ENCODE assay signal across 10 mouse cellular contexts in the genomic region with DNA sequence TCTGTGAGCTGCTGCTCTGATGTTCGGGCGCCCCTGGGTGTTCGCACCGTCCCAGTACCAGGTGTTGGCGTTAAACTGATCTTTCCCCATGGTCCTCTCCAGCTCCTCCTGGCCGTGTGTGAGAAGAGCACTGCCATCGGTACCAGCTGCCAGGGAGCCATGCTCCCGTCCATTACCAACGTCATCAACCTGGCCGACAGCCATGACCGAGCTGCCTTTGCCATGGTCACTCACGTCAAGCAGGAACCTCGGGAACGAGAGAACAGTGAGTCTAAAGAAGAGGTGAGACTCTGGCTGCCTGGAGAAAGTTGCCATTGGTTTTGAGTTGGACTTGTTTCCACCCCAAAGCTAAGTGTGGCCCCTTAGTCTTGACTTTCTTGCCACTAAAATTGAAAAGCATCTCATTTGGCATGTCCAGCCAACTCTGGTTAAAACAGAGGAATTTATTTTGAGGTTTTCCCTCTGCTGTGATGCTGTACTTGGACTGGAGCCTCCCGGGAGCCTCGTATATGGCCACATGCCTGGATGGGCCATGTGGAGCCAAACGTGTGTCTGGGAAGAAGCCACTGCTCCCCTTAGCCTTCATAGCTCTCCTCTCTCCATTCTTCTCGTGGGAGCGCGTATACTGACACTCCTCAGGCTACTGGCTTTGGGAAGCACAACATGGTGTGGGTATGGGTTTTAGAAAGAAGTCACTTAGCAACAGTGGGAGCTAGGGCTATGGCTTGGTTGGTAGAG.
DNase-seq lines count a peak whose midpoint lies in the region; ATAC-seq and TF ChIP-seq lines count a peak whose summit lies in the region.
"Had no signal": no experiment of that assay in that cellular context is flagged by ENCODE, and none has a peak within 500 bp of the region (broad histone marks: within the 10 kb centered on the region; RNA-seq: fewer than 3 reads in every experiment).

No protein-coding gene starts in this region.

- H3K9ac ChIP-seq in neural tube, embryonic 15.5 days (replicated peaks): no peak overlapping the region
- H3K9ac ChIP-seq in midbrain, embryonic 16.5 days (ENCODE audit: low read depth, low read length): no peak overlapping the region
- H3K9ac ChIP-seq: liver, postnatal 0 days had no signal

- H3K9me3 ChIP-seq in neural tube, embryonic 15.5 days (replicated peaks): no peaks in the 10 kb centered on the region
- no peaks in the 10 kb centered on the region for H3K9me3 ChIP-seq in midbrain, embryonic 16.5 days (replicated peaks; ENCODE audit: control insufficient read depth, low read length, poor library complexity, severe bottlenecking)

- peaks cover 100% of the 10 kb centered on the region for H3K36me3 ChIP-seq in neural tube, embryonic 15.5 days
- H3K36me3 ChIP-seq in midbrain, embryonic 16.5 days (ENCODE audit: control insufficient read depth, insufficient read depth, low read length): peaks cover 87% of the 10 kb centered on the region

- peak overlapping the region; percentile 17; the same call in 1 of the 2 replicates for H3K27ac ChIP-seq in gastrocnemius, adult 2 months
- no peak overlapping the region for H3K27ac ChIP-seq in neural tube, embryonic 15.5 days (replicated peaks)
- H3K27ac ChIP-seq in midbrain, embryonic 16.5 days (ENCODE audit: low read length): no peak overlapping the region

- WGBS in neural tube, embryonic 15.5 days: 93% methylated on average over 20 of the region's 20 CpGs
- WGBS in midbrain, embryonic 16.5 days: 95% methylated on average over 20 of the region's 20 CpGs

- DNase-seq in frontal cortex, postnatal 10 days (ENCODE audit: low spot score in 2 of 2): no peak
- DNase-seq in right cerebral cortex, postnatal 4 days: peak; percentile 25
- no peak for DNase-seq in right cerebral cortex, adult 18-20 months
- peak; percentile 70 for DNase-seq in gastrocnemius, adult 2 months
- no peak for DNase-seq in MN1 (ENCODE audit: low spot score)
- DNase-seq: kidney, adult 11 months; liver, postnatal 0 days had no signal

- H3K4me2 ChIP-seq in neural tube, embryonic 15.5 days: no peak overlapping the region
- H3K4me2 ChIP-seq in midbrain, embryonic 16.5 days (ENCODE audit: low read length): no peak overlapping the region

- peak; percentile 44; the same call in 1 of the 2 replicates for ATAC-seq in frontal cortex, adult (ENCODE audit: low TSS enrichment)
- ATAC-seq in neural tube, embryonic 15.5 days (ENCODE audit: low FRiP score): no peak
- no peak for ATAC-seq in midbrain, embryonic 16.5 days
- ATAC-seq: liver, postnatal 0 days had no signal

- no peaks in the 10 kb centered on the region for H3K27me3 ChIP-seq in neural tube, embryonic 15.5 days (replicated peaks)
- H3K27me3 ChIP-seq in midbrain, embryonic 16.5 days (ENCODE audit: control insufficient read depth, insufficient read depth, low read depth, low read length): no peaks in the 10 kb centered on the region

- no peak for TF ChIP-seq CTCF in gastrocnemius, adult 2 months (IDR thresholded peaks at IDR 0.05)

- intact Hi-C loops in gastrocnemius, adult 2 months (cut with DNase I): no loop called here

- H3K4me1 ChIP-seq in neural tube, embryonic 15.5 days: no peaks in the 10 kb centered on the region
- no peaks in the 10 kb centered on the region for H3K4me1 ChIP-seq in midbrain, embryonic 16.5 days (ENCODE audit: control insufficient read depth, insufficient read depth, low read length)

- no peak overlapping the region for H3K4me3 ChIP-seq in gastrocnemius, adult 2 months
- H3K4me3 ChIP-seq in neural tube, embryonic 15.5 days (replicated peaks): no peak overlapping the region
- H3K4me3 ChIP-seq in midbrain, embryonic 16.5 days (ENCODE audit: low read depth, low read length): no peak overlapping the region

Comparison
In these comparisons a context has a peak if more than half of its experiments do, and no peak if none do; other contexts are left out.
1. DNase-seq: peak in right cerebral cortex, postnatal 4 days (single experiment) and gastrocnemius, adult 2 months (single experiment); none in frontal cortex, postnatal 10 days (0 of 2), right cerebral cortex, adult 18-20 months (single experiment) and MN1 (single experiment).